Mouse (Mus musculus) heart, adult 2 months (tissue): ENCODE measurements around the gene Rps3. TPM values are rescaled to one million over a fixed set of nuclear protein-coding genes. Genes with fewer than 3 reads are reported as not detected.

ENCODE experiments used
- DNase-seq, 2 experiments: peaks; one replicate each; pipeline ENCODE4 v3.0.0; 2021
- H3K27ac ChIP-seq: fragments of 200-600 bp; 2 replicates; pipeline ENCODE4 v1.8.1; 2022
- H3K27me3 ChIP-seq: fragments of 200-500 bp; 2 replicates; pipeline ENCODE4 v1.6.1; 2012; ENCODE audit warnings: mild to moderate bottlenecking, low read length, inconsistent platforms, mixed read lengths; ENCODE audit not compliant: control insufficient read depth, insufficient read depth
- H3K36me3 ChIP-seq: fragments of 200-500 bp; 2 replicates; pipeline ENCODE4 v1.6.1; 2012; ENCODE audit warnings: low read length, inconsistent platforms; ENCODE audit not compliant: control insufficient read depth, insufficient read depth
- H3K4me1 ChIP-seq: fragments of 200-500 bp; 2 replicates; pipeline ENCODE4 v1.6.1; 2011; ENCODE audit warnings: low read length; ENCODE audit not compliant: control insufficient read depth, insufficient read depth
- H3K4me3 ChIP-seq: fragments of 200-600 bp; 2 replicates; pipeline ENCODE4 v1.8.1; 2022
- H3K79me2 ChIP-seq: fragments of 200-500 bp; replicated peaks from 2 replicates; pipeline ENCODE4 v1.6.1; 2012; ENCODE audit warnings: mild to moderate bottlenecking, inconsistent platforms, low read length, moderate library complexity, mixed read lengths; ENCODE audit not compliant: control insufficient read depth, insufficient read depth
- H3K9ac ChIP-seq: fragments of 200-500 bp; 2 replicates; pipeline ENCODE4 v1.6.1; 2012; ENCODE audit warnings: low read depth, mild to moderate bottlenecking, control low read depth, inconsistent platforms, low read length, mixed read lengths
- CTCF ChIP-seq: fragments of 200-600 bp; IDR thresholded peaks from 2 replicates; pipeline ENCODE4 v1.8.1; 2022; ENCODE audit warnings: antibody characterized with exemption, mild to moderate bottlenecking, moderate library complexity
- EP300 ChIP-seq: fragments of 200-500 bp; IDR thresholded peaks from 2 replicates; pipeline ENCODE4 v1.6.1; 2011; ENCODE audit warnings: low read depth, low read length, control low read depth; ENCODE audit not compliant: insufficient read depth
- POLR2A ChIP-seq: fragments of 200-500 bp; IDR thresholded peaks from 2 replicates; pipeline ENCODE4 v1.6.1; 2011; ENCODE audit warnings: mild to moderate bottlenecking, low read depth, low read length, control low read depth; ENCODE audit not compliant: insufficient read depth
- WGBS: fragments of 180-500 bp; shearing (Covaris S2); methylation state at CpG from one replicate; pipeline ENCODE4 v1.1.7; 2018; 5-methylcytosine and 5-hydroxymethylcytosine counted together
- intact Hi-C: fragments of 180-260 bp; cut with DNase I; formaldehyde crosslinking; loops from one replicate; pipeline ENCODE4 v1.15.1; 2025
- polyA plus RNA-seq: library from polyadenylated mRNA; depleted of rRNA; stranded (reverse); fragments of >200 nt; gene quantifications from 2 replicates; pipeline ENCODE4 v1.2.3, GENCODE M21; 2012
- total RNA-seq, 2 experiments: library from RNA; stranded (reverse); gene quantifications; 2 replicates each; pipeline ENCODE4 v1.2.3; 2021

Rps3 gene
- total and polyA plus RNA-seq, 3 experiments: 196 to 361 (median 316) TPM

GRCm38 (mm10) chr7:99452859-99453258 lies 30.7 kb downstream of the Rps3 start:
- WGBS: 81% methylated on average over 7 of the region's 7 CpGs

GRCm38 (mm10) chr7:99450703-99451102 lies 32.8 kb downstream of the Rps3 start:
- Histone ChIP-seq H3K27ac (no peak overlapping the region), H3K79me2 (no peaks in the 10 kb centered on the region), H3K27me3 (no peaks in the 10 kb centered on the region), H3K4me3 (no peak overlapping the region), H3K36me3 (no peaks in the 10 kb centered on the region), H3K9ac (no peak overlapping the region), H3K4me1 (no peaks in the 10 kb centered on the region)
- TF ChIP-seq CTCF: peak; percentile 91
- TF ChIP-seq POLR2A: peak; percentile 36; the same call in 1 of the 2 replicates
- TF ChIP-seq EP300: peak; percentile 86; the same call in 1 of the 2 replicates
- DNase-seq: peak; percentile 43 to 60
- 1% methylated on average over 3 of the region's 3 CpGs for WGBS
- intact Hi-C loops: loop anchor here (1.0 to 2.0 kb wide), 2 partner anchors 75 to 118 kb away; no protein-coding TSS in a partner anchor

More at GRCm38 (mm10) chr7:99452859-99453258, 30.7 kb downstream of the Rps3 start:
- no peak for TF ChIP-seq POLR2A
- TF ChIP-seq EP300: no peak
- TF ChIP-seq CTCF: no peak
- no peak overlapping the region for H3K4me3 ChIP-seq
- H3K4me1 ChIP-seq: no peaks in the 10 kb centered on the region
- H3K79me2 ChIP-seq: no peaks in the 10 kb centered on the region
- no peaks in the 10 kb centered on the region for H3K27me3 ChIP-seq
- H3K27ac ChIP-seq: no peak overlapping the region
- intact Hi-C loops: no loop called here
- DNase-seq: no peak
- no peak overlapping the region for H3K9ac ChIP-seq
- H3K36me3 ChIP-seq: no peaks in the 10 kb centered on the region

- Histone ChIP-seq H3K4me1 (no peaks in the 10 kb centered on the region), H3K27ac (no peak overlapping the region), H3K27me3 (no peaks in the 10 kb centered on the region), H3K79me2 (no peaks in the 10 kb centered on the region), H3K36me3 (no peaks in the 10 kb centered on the region), H3K9ac (no peak overlapping the region), H3K4me3 (no peak overlapping the region)
- 44% methylated on average over 3 of the region's 3 CpGs for WGBS
- no peak for TF ChIP-seq EP300
- TF ChIP-seq CTCF: no peak
- no peak for TF ChIP-seq POLR2A
- DNase-seq: no peak
- intact Hi-C loops: loop anchor here (1.0 to 2.0 kb wide), 2 partner anchors 74 to 117 kb away; no protein-coding TSS in a partner anchor
Observed at GRCm38 (mm10) chr7:99449751-99450150, 33.8 kb downstream of the Rps3 start.

- Histone ChIP-seq H3K36me3 (no peaks in the 10 kb centered on the region), H3K9ac (no peak overlapping the region), H3K4me3 (no peak overlapping the region), H3K79me2 (no peaks in the 10 kb centered on the region), H3K4me1 (no peaks in the 10 kb centered on the region), H3K27me3 (no peaks in the 10 kb centered on the region), H3K27ac (no peak overlapping the region)
- intact Hi-C loops: no loop called here
- 61% methylated on average over 8 of the region's 8 CpGs for WGBS
- TF ChIP-seq POLR2A (no peak), EP300 (no peak), CTCF (no peak)
- no peak for DNase-seq
Observed at GRCm38 (mm10) chr7:99449063-99449462, 34.5 kb downstream of the Rps3 start.

- Histone ChIP-seq H3K4me3 (no peak overlapping the region), H3K79me2 (no peaks in the 10 kb centered on the region), H3K27ac (no peak overlapping the region), H3K4me1 (no peaks in the 10 kb centered on the region), H3K36me3 (no peaks in the 10 kb centered on the region), H3K27me3 (no peaks in the 10 kb centered on the region), H3K9ac (no peak overlapping the region)
- intact Hi-C loops: no loop called here
- 68% methylated on average over 5 of the region's 5 CpGs for WGBS
- no peak for TF ChIP-seq POLR2A
- no peak for TF ChIP-seq EP300
- no peak for TF ChIP-seq CTCF
- no peak for DNase-seq
Observed at GRCm38 (mm10) chr7:99448619-99449018, 34.9 kb downstream of the Rps3 start.

- H3K4me1 ChIP-seq: no peaks in the 10 kb centered on the region
- H3K27me3 ChIP-seq: no peaks in the 10 kb centered on the region
- DNase-seq: no peak
- no peak overlapping the region for H3K4me3 ChIP-seq
- no peaks in the 10 kb centered on the region for H3K36me3 ChIP-seq
- no peak overlapping the region for H3K9ac ChIP-seq
- no peak overlapping the region for H3K27ac ChIP-seq
- intact Hi-C loops: no loop called here
- WGBS: 89% methylated on average over 5 of the region's 5 CpGs
- H3K79me2 ChIP-seq: no peaks in the 10 kb centered on the region
- TF ChIP-seq POLR2A (no peak), CTCF (no peak)
Observed at GRCm38 (mm10) chr7:99447323-99447722, 36.2 kb downstream of the Rps3 start.
